Mouse (Mus musculus) embryonic facial prominence, embryonic 12.5 days (tissue): ENCODE results near the gene Atp1a4. TPM values are rescaled to one million over a fixed set of nuclear protein-coding genes. Genes with fewer than 3 reads are reported as not detected.

ENCODE experiments used
- ATAC-seq: fragments of 200-750 bp; cut with Nextera tagmentation; 2 replicates; pipeline ENCODE4 v1.8.0; 2017; ENCODE audit not compliant: insufficient number of reproducible peaks, insufficient read depth, low FRiP score, low TSS enrichment
- H3K27ac ChIP-seq: fragments of 300-500 bp; sonication (generic); 2 replicates; pipeline ENCODE4 v1.5.1; 2016; ENCODE audit warnings: mild to moderate bottlenecking
- H3K27me3 ChIP-seq: fragments of 300-500 bp; sonication (generic); 2 replicates; pipeline ENCODE4 v1.6.1; 2016; ENCODE audit warnings: mild to moderate bottlenecking, moderate library complexity
- H3K36me3 ChIP-seq: fragments of 300-500 bp; sonication (generic); 2 replicates; pipeline ENCODE4 v1.6.1; 2016; ENCODE audit warnings: mild to moderate bottlenecking
- H3K4me1 ChIP-seq: fragments of 300-500 bp; sonication (generic); 2 replicates; pipeline ENCODE4 v1.6.1; 2016
- H3K4me2 ChIP-seq: fragments of 300-500 bp; sonication (generic); replicated peaks from 2 replicates; pipeline ENCODE4 v1.6.1; 2016; ENCODE audit warnings: mild to moderate bottlenecking, moderate library complexity
- H3K4me3 ChIP-seq: fragments of 300-500 bp; sonication (generic); 2 replicates; pipeline ENCODE4 v1.5.1; 2016; ENCODE audit warnings: mild to moderate bottlenecking
- H3K9ac ChIP-seq: fragments of 300-500 bp; sonication (generic); 2 replicates; pipeline ENCODE4 v1.6.1; 2016; ENCODE audit warnings: mild to moderate bottlenecking, moderate library complexity
- H3K9me3 ChIP-seq: fragments of 300-500 bp; sonication (generic); 2 replicates; pipeline ENCODE4 v1.6.1; 2016; ENCODE audit warnings: mild to moderate bottlenecking, moderate library complexity
- WGBS: fragments of 180-500 bp; shearing (Covaris S2); methylation state at CpG from one replicate; pipeline ENCODE4 v1.1.7; 2016; 5-methylcytosine and 5-hydroxymethylcytosine counted together
- polyA plus RNA-seq: library from polyadenylated mRNA; unstranded; fragments of >200 nt; fragmentation: Nextera tagmentation; extraction: Ambion mirVana; gene quantifications from 2 replicates; pipeline ENCODE4 v1.2.1, GENCODE M21; 2016

Atp1a4 gene
- polyA plus RNA-seq, result not detected in 2 replicates

- H3K4me1 ChIP-seq, result no peaks in the 10 kb centered on the region
- H3K27ac ChIP-seq, result no peak within 1 kb of the TSS
- no peak within 1 kb of the TSS for H3K9ac ChIP-seq
- ATAC-seq, result no peak
- no peaks in the 10 kb centered on the region for H3K27me3 ChIP-seq
- no peaks in the 10 kb centered on the region for H3K36me3 ChIP-seq
- H3K4me3 ChIP-seq, result no peak within 1 kb of the TSS
- no peak within 1 kb of the TSS for H3K4me2 ChIP-seq
- WGBS, result 90% methylated on average over 6 of the region's 6 CpGs
- no peaks in the 10 kb centered on the region for H3K9me3 ChIP-seq
These were observed at the start of gene Atp1a4 for GRCm38 (mm10) chr1:172258314-172258713. TSS of gene Atp1a4 (minus strand) at chr1:172258414.

GRCm38 (mm10) chr1:172307936-172308335 is 49.7 kb upstream of the Atp1a4 start:
- Histone ChIP-seq H3K36me3 (no peaks in the 10 kb centered on the region), H3K9me3 (no peaks in the 10 kb centered on the region), H3K27ac (peak overlapping the region; percentile 5; the same call in 1 of the 2 replicates), H3K4me1 (peaks cover 15% of the 10 kb centered on the region), H3K4me2 (no peak overlapping the region), H3K9ac (no peak overlapping the region), H3K4me3 (no peak overlapping the region), H3K27me3 (no peaks in the 10 kb centered on the region)
- WGBS, result 58% methylated on average over 10 of the region's 10 CpGs
- no peak for ATAC-seq

DNA sequence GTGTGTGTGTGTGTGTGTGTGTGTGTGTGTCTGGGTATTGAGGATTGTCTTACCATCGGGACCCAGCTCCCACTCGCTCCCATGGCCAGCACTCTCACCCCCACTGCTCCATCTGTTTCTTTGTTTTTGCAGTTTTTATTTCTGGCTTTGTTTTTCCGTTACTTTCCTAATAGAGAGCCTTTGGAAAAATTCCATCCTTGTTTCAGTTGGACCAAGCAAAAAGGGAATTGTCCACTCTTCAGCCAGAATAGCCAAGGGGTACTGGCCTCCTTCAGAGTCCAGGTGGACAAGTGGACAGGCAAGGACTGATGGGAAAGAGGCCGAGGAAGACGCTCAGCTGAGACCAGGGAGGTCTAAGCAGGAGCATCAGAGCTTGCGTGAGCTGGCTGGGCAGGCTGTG is 48.7 kb upstream of the Atp1a4 start:
- peaks cover 17% of the 10 kb centered on the region for H3K4me1 ChIP-seq
- H3K27ac ChIP-seq, result 0 out of 2 replicates have a peak overlapping the region, but pooled peaks have one; percentile 12
- 76% methylated on average over 6 of the region's 6 CpGs for WGBS

GRCm38 (mm10) chr1:172306196-172306595 is 48.0 kb upstream of the Atp1a4 start:
- no peak for ATAC-seq
- Histone ChIP-seq H3K36me3 (no peaks in the 10 kb centered on the region), H3K4me3 (no peak overlapping the region), H3K9me3 (no peaks in the 10 kb centered on the region), H3K9ac (no peak overlapping the region), H3K4me2 (no peak overlapping the region), H3K27ac (peak overlapping the region; percentile 12; the same call in 1 of the 2 replicates), H3K27me3 (no peaks in the 10 kb centered on the region), H3K4me1 (peaks cover 16% of the 10 kb centered on the region)
- WGBS, result 79% methylated on average over 4 of the region's 4 CpGs

More for the DNA sequence above, 48.7 kb upstream of the Atp1a4 start:
- Histone ChIP-seq H3K27me3 (no peaks in the 10 kb centered on the region), H3K4me2 (no peak overlapping the region), H3K9me3 (no peaks in the 10 kb centered on the region), H3K36me3 (no peaks in the 10 kb centered on the region), H3K4me3 (no peak overlapping the region), H3K9ac (no peak overlapping the region)
- ATAC-seq, result no peak

- peaks cover 22% of the 10 kb centered on the region for H3K4me1 ChIP-seq
- no peaks in the 10 kb centered on the region for H3K9me3 ChIP-seq
- no peak overlapping the region for H3K9ac ChIP-seq
- no peak overlapping the region for H3K27ac ChIP-seq
- no peak overlapping the region for H3K4me2 ChIP-seq
- no peak overlapping the region for H3K4me3 ChIP-seq
- ATAC-seq, result no peak
- 80% methylated on average over 3 of the region's 3 CpGs for WGBS
- H3K36me3 ChIP-seq, result no peaks in the 10 kb centered on the region
- no peaks in the 10 kb centered on the region for H3K27me3 ChIP-seq
These were observed 47.4 kb upstream of the Atp1a4 start for GRCm38 (mm10) chr1:172305635-172306034.

DNA sequence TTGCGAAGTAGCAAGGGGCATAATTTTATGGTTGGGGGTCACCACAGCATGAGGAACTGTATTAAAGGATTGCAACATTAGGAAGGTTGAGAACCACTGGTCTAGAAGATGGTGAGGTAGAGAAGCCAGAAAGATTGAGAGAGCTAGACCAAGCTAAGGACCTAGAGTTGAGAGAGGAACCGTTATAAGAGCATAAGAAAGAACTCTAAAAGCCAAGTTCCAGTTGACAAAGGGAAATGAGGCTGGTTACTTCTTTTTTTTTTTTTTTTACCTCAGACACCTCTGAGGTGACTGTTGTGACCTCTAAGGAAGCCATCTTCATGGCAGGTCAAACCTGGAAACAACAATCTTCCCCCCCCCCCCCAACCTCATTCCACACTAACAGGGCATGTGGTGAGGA is 46.9 kb upstream of the Atp1a4 start:
- WGBS, result 93% methylated on average over 2 of the region's 2 CpGs
- Histone ChIP-seq H3K4me2 (no peak overlapping the region), H3K27ac (no peak overlapping the region), H3K9me3 (no peaks in the 10 kb centered on the region), H3K27me3 (no peaks in the 10 kb centered on the region), H3K9ac (no peak overlapping the region), H3K4me1 (peaks cover 26% of the 10 kb centered on the region), H3K4me3 (no peak overlapping the region), H3K36me3 (no peaks in the 10 kb centered on the region)
- no peak for ATAC-seq

- Histone ChIP-seq H3K4me2 (no peak overlapping the region), H3K9ac (no peak overlapping the region), H3K4me1 (peaks cover 27% of the 10 kb centered on the region), H3K27me3 (no peaks in the 10 kb centered on the region), H3K9me3 (no peaks in the 10 kb centered on the region), H3K36me3 (no peaks in the 10 kb centered on the region), H3K4me3 (no peak overlapping the region), H3K27ac (no peak overlapping the region)
- ATAC-seq, result no peak
- WGBS, result 73% methylated on average over 6 of the region's 6 CpGs
These were observed 46.2 kb upstream of the Atp1a4 start for GRCm38 (mm10) chr1:172304443-172304842.

DNA sequence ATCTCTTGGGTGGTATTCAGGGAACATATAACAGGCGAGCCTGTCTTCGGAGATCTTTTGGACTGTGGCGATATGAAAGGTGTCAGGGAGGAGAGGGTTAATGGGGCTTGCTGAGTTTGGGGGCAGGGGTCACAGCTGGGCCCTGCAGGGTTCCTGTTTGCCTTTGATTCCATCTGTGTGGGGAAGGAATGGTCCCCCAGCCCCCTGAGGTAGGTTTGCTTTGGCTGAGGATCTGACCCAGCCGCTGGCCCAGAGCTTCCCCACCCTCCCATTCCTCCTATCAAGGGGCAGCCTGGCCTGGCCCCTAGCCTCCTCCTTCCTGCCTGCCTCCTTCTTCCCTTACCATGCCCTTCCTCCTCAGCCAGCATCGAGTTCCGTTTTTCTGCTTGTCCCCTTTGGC is 44.6 kb upstream of the Atp1a4 start:
- no peak overlapping the region for H3K4me3 ChIP-seq
- no peak overlapping the region for H3K27ac ChIP-seq
- H3K9me3 ChIP-seq, result no peaks in the 10 kb centered on the region
- no peaks in the 10 kb centered on the region for H3K36me3 ChIP-seq
- WGBS, result 9% methylated on average over 6 of the region's 6 CpGs
- ATAC-seq, result no peak
- H3K4me2 ChIP-seq, result no peak overlapping the region
- H3K4me1 ChIP-seq, result peaks cover 32% of the 10 kb centered on the region
- no peaks in the 10 kb centered on the region for H3K27me3 ChIP-seq
- 0 out of 2 replicates have a peak overlapping the region, but pooled peaks have one; percentile 8 for H3K9ac ChIP-seq

GRCm38 (mm10) chr1:172302311-172302710 is 44.1 kb upstream of the Atp1a4 start:
- no peaks in the 10 kb centered on the region for H3K27me3 ChIP-seq
- H3K9me3 ChIP-seq, result no peaks in the 10 kb centered on the region
- H3K36me3 ChIP-seq, result no peaks in the 10 kb centered on the region
- peaks cover 37% of the 10 kb centered on the region for H3K4me1 ChIP-seq
- no peak overlapping the region for H3K27ac ChIP-seq
- H3K4me2 ChIP-seq, result no peak overlapping the region
- no peak for ATAC-seq
- no peak overlapping the region for H3K9ac ChIP-seq
- WGBS, result 51% methylated on average over 3 of the region's 3 CpGs
- H3K4me3 ChIP-seq, result no peak overlapping the region

- no peak overlapping the region for H3K4me2 ChIP-seq
- peaks cover 46% of the 10 kb centered on the region for H3K4me1 ChIP-seq
- no peaks in the 10 kb centered on the region for H3K9me3 ChIP-seq
- no peak overlapping the region for H3K4me3 ChIP-seq
- H3K27ac ChIP-seq, result no peak overlapping the region; the same call in 1 of the 2 replicates
- 35% methylated on average over 12 of the region's 12 CpGs for WGBS
- ATAC-seq, result 0 out of 2 replicates have a peak, but pooled peaks have one; percentile 20
- no peaks in the 10 kb centered on the region for H3K27me3 ChIP-seq
- H3K36me3 ChIP-seq, result no peaks in the 10 kb centered on the region
- H3K9ac ChIP-seq, result no peak overlapping the region
These were observed 43.0 kb upstream of the Atp1a4 start for GRCm38 (mm10) chr1:172301180-172301579.

- no peak for ATAC-seq
- H3K4me3 ChIP-seq, result no peak overlapping the region
- no peaks in the 10 kb centered on the region for H3K36me3 ChIP-seq
- H3K4me1 ChIP-seq, result peaks cover 55% of the 10 kb centered on the region
- H3K4me2 ChIP-seq, result no peak overlapping the region
- 67% methylated on average over 5 of the region's 5 CpGs for WGBS
- H3K27ac ChIP-seq, result no peak overlapping the region
- H3K9ac ChIP-seq, result no peak overlapping the region
- no peaks in the 10 kb centered on the region for H3K27me3 ChIP-seq
- no peaks in the 10 kb centered on the region for H3K9me3 ChIP-seq
These were observed 42.0 kb upstream of the Atp1a4 start for GRCm38 (mm10) chr1:172300247-172300646.

DNA sequence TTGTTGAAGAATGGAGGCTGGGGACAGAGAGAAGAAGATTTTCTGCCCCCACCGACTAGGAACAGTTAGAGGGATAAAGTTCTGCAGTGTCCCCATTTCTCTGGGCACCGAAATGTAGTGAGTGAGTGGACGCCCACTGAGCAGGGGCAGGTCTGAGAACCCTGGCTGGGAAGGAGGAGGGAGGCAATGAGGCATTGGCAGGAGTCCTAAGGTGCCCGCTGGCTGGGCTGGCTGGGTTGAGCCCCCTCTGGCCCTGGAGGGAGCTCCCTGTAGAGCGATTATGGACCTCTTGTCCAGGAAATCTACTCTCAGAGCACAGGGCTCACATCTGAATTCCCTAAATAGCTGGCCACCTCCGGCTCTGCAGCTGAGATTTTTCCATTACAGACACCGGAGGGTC is 41.3 kb upstream of the Atp1a4 start:
- Histone ChIP-seq H3K9ac (no peak overlapping the region), H3K9me3 (no peaks in the 10 kb centered on the region), H3K27ac (no peak overlapping the region), H3K4me2 (no peak overlapping the region), H3K36me3 (no peaks in the 10 kb centered on the region), H3K4me3 (no peak overlapping the region), H3K27me3 (no peaks in the 10 kb centered on the region), H3K4me1 (peaks cover 56% of the 10 kb centered on the region)
- ATAC-seq, result no peak
- WGBS, result 61% methylated on average over 7 of the region's 7 CpGs
